Mouse (Mus musculus): ENCODE data around the gene Tubb5.

Gene Tubb5

DNA sequence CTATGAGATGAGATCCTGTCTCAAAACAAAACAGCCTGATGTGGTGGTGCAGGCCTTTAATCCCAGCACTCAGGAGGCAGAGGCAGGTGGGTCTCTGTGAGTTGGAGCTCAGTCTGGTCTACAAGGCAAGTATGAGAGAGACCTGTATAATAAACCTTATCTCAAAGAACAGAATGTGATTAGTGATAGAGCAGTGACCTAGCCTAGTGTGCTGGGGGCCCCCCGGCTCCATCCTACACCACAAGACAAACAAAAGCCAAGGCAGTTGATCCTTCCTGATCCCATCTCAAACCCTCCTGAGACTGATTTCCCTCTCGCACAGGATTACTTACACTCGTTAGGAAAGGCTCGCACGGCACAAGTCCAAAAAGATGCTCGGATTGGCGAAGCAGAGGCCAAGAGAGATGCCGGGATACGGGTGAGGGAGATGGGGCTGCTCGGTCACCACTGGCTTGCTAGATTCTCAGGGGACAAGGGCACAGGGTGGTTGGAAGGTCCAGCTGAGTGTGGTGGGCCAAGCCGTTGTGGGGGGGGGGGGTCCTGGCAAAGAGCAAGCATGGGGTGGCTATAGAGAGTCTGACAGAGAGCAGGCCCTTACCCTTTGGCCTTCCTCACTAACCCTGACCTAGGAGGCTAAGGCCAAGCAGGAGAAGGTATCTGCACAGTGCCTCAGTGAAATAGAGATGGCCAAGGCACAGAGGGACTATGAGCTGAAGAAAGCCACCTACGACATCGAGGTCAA is 12.8 kb downstream of the Tubb5 start:
- DNase-seq (ENCODE audit: low spot score): no peak

DNA sequence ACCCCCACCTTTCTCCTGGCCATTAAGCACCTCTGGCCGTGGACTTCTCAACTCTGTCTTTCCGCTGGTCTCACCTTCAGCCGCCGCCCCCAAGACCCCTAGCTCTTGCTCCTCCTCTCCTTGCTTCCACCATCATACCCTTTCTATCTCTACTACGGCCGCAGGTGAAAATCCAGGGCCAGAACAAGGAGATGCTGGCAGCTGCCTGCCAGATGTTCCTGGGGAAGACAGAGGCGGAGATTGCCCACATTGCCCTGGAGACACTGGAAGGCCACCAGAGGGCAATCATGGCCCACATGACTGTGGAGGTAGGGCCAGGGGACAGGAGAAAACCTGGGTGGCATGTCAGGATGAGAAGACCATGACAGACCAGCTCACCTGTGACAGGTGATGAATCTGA is 13.7 kb downstream of the Tubb5 start:
- no peak for DNase-seq (ENCODE audit: low spot score)

- DNase-seq (ENCODE audit: low spot score): peak; percentile 92
These were observed 14.9 kb downstream of the Tubb5 start, which contains the start of gene Flot1 for GRCm38 (mm10) chr17:35822964-35823937. Gene Flot1, plus strand, starts transcription at chr17:35823230.

GRCm38 (mm10) chr17:35822564-35822963 is 15.5 kb downstream of the Tubb5 start:
- no peak for DNase-seq (ENCODE audit: low spot score)

DNA sequence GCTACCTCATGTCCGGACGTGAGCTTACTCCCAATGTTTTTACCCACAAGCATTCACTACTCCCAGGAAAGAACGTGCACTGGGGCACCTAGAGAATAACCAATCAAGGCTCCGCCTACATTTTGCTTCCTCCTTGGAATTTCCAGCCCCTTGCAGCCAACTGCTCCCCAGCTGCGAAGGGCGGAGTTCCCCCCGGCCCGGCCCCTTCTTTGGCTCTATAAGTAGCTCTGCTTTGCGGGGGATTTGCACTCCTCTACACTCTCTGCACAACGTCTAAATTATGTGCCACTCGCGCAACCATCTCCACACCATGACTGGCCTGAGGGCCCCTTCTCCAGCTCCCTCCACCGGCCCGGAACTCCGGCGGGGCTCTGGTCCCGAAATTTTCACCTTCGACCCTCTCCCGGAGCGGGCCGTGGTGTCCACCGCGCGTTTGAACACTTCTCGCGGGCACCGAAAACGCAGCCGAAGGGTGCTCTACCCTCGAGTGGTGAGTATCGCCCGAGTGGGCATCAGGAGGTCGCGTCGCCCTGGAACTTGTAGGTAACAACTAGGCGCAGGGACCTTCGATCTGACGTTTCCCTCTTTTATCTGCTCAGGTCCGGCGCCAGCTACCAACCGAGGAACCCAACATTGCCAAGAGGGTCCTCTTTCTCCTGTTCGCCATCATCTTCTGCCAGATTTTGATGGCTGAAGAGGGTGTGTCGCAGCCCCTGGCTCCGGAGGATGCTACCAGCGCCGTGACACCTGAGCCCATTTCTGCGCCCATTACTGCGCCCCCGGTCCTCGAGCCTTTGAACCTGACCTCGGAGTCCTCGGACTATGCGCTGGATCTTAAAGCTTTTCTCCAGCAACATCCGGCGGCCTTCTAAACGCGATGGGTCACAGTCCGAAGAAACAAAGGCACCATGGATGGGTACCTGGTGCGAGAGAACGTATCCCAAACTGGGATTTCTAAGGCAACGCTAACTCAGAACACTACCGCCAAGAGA is 16.4 kb downstream of the Tubb5 start, which contains the start of gene Ier3:
Gene Ier3 (plus strand): TSS at position 246 of the 992 bp plus-strand sequence.
- peak; percentile 85 for DNase-seq (ENCODE audit: low spot score)

GRCm38 (mm10) chr17:35820111-35820510 is 18.0 kb downstream of the Tubb5 start:
- no peak for DNase-seq (ENCODE audit: low spot score)

DNA sequence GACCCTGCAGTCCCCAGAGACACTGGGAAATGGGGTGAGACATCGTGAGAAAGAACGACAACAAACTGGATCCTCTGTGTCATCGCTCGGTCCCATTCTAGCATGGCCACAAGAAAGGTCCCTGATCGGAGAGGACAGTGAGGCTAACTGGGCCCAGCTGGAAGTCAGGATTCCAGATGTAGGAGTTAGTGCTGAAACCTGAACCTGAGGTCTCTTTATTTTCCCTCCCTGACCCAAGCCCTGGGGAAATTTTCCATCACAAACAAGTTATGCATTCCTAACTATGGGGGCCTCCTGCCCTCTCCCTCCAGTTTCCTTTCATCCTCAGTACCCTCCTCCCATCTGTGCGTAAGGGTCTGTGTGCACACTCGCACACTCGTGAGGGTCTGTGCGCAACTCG is 20.9 kb downstream of the Tubb5 start:
- peak; percentile 58 for DNase-seq (ENCODE audit: low spot score)

- no peak for DNase-seq (ENCODE audit: low spot score)
These were observed 21.4 kb downstream of the Tubb5 start for GRCm38 (mm10) chr17:35816686-35817085.

GRCm38 (mm10) chr17:35815836-35816235 is 22.3 kb downstream of the Tubb5 start:
- DNase-seq (ENCODE audit: low spot score): no peak

DNA sequence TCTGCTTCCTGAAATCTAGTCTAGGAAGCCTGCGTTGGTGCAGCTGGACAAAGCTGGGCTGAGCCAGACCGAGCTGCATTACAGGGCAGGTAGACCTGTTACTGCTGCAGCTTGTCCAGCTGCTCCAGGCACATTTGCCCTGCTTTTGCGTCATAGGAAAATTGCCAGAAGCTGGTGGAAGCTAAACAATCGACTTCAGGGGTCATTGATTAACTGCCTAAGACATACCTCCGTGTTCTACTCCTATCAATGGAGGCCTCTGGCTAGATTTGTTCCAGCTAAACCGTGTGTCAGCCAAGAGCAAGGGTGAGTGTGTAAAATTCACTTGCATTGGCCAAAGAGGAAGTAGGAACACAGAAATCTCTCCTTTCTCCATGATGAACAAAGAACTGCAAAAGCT is 23.4 kb downstream of the Tubb5 start:
- DNase-seq (ENCODE audit: low spot score): no peak

- DNase-seq (ENCODE audit: low spot score): no peak
These were observed 24.5 kb downstream of the Tubb5 start for GRCm38 (mm10) chr17:35813653-35814052.

GRCm38 (mm10) chr17:35813245-35813647 is 24.9 kb downstream of the Tubb5 start:
- DNase-seq (ENCODE audit: low spot score): no peak

- no peak for DNase-seq (ENCODE audit: low spot score)
These were observed 25.4 kb downstream of the Tubb5 start for GRCm38 (mm10) chr17:35812736-35813135.

GRCm38 (mm10) chr17:35812307-35812706 is 25.8 kb downstream of the Tubb5 start:
- no peak for DNase-seq (ENCODE audit: low spot score)

GRCm38 (mm10) chr17:35810900-35811648 is 27.0 kb downstream of the Tubb5 start:
- no peak for DNase-seq (ENCODE audit: low spot score)

DNA sequence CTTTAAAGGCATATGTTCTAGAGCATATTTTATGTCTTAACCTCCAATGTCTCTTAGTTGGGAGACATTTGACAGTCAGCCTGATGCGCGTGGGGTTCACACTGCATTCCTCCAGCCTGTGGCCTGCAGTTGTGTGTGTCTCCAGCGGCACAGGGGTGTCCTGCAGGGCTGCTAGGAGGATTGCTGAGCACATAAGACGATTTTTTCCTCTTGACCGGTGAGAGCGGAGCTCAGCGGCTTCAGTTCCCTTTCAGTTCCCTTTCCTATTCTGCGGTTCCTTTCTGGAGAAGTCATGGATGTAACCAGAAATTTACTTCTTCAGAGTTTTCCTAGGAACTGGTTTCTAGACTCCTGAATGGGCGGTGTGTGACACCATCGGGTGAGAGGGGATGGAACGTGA is 28.7 kb downstream of the Tubb5 start:
- no peak for DNase-seq (ENCODE audit: low spot score)

- DNase-seq (ENCODE audit: low spot score): no peak
These were observed 30.0 kb downstream of the Tubb5 start for GRCm38 (mm10) chr17:35808073-35808472.

DNA sequence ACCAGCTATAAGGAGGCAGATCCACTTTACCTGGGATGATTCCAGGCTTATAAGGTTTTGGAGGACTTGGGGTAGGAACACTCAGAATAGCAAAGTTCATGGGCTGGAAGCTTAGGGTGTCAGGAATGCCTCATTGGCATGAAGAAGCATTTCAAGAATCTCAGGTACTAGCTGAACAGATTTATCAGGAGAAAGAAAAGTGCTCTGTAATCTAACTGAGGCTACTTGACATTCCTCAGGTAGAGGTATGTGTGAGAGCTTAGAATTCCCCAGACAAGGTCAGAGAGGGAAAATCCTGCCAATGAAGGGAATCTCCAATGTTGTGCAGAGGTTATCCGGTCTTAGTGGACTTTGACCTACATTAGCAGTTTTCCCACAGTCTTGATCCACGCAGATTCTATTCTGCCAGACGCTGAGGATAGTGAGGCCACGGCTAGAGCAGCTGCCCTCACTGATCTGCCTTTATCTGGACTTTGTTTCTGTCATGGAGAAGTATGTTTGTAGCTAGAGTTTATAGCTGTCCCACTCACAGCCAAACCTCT is 34.2 kb downstream of the Tubb5 start:
- no peak for DNase-seq (ENCODE audit: low spot score)

DNA sequence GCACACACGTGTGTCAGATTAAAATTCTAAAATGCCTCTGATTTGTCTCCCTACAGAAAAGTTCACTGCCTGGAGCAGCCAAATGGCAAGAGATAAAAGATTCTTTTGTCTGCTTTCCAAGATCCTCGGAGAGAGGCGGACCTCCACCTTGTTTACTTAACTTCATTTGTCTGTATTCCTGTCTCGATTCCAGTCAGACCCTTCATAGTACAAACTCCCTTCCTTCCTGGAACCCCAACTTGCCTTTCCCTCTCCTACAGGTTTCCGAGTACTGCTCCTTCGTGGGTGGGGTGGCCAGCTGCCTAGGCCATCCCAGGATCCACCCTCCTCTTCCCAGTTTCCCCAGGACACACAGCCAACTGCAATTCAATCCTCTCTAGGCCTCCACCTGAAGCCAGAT is 35.1 kb downstream of the Tubb5 start:
- no peak for DNase-seq (ENCODE audit: low spot score)

DNA sequence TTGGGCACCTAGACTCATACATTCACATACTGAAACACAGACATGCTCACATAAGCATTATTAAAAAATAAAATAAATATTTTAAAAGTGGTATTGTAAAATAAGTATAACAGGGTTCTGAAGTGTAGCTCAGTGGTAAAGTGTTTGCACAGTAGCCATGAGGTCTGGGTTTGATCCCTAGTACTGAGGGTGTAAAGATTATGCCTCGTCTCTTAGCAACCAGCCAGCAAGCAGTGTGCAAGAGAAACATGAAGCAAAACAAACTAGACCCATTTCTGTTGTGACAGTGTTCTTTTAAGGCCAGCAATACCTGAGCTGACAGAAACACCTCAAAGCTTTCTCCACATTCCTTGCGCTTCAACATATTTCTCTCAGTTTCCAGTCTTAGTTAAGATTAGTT is 37.2 kb downstream of the Tubb5 start:
- DNase-seq (ENCODE audit: low spot score): no peak

- no peak for DNase-seq (ENCODE audit: low spot score)
These were observed 41.3 kb downstream of the Tubb5 start for GRCm38 (mm10) chr17:35796835-35797234.
